Mouse (Mus musculus) cortical plate, adult 2 months (tissue): ENCODE measurements around the gene Nrtn.

Experiments used
- CTCF ChIP-seq: fragments of 200-500 bp; IDR thresholded peaks from 2 replicates; pipeline ENCODE4 v1.5.1; 2011; ENCODE audit warnings: mild to moderate bottlenecking, control low read depth, low read length; ENCODE audit not compliant: insufficient read depth; ENCODE audit errors: extremely low read depth
- POLR2A ChIP-seq: fragments of 200-500 bp; IDR thresholded peaks from 2 replicates; pipeline ENCODE4 v1.6.1; 2011; ENCODE audit warnings: mild to moderate bottlenecking, low read length, control low read depth; ENCODE audit not compliant: insufficient read depth; ENCODE audit errors: extremely low read depth

GRCm38 (mm10) chr17:56727659-56728058 lies 29.7 kb downstream of the Nrtn start:
- TF ChIP-seq POLR2A (no peak), CTCF (no peak)
